Mouse (Mus musculus): ENCODE data around the gene Shld2.

DNA sequence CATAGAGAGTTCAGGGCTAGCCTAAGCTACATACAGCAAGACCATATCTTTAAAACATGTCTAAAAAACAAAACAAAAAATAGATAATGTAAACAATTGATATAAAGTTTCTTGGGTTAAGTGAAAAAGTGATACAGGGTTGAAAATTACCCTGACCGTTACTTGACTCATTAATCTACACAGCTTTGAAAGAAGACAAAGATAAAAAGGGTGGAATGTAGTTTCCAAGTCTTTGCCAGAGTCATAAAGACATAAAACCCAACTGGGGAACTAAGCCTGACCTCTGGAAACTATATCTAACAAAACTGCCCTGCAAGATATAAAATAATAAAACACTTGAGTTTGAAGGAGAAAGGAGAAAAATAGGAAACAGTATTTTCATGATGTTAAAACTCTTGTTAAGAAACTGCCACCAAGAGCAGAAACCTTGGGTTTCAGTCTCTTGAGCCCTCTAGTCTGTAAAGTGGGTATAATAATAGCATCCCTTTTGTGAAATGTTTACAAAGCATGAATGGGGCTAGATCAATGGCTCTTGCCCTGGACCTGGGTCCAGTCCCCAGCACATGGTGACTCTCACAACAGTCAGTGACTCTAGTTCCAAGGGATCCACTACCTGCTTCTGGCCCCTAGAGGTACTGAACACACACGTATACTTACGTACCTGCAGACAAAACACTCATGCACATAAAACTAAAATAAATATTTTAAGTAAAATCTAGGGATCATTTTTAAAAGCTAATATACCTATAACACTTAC is 20.9 kb downstream of the Shld2 start:
- no peak for TF ChIP-seq POLR2A (IDR thresholded peaks at IDR 0.05; ENCODE audit: insufficient read depth, low read length)
- no peak for TF ChIP-seq CTCF (IDR thresholded peaks at IDR 0.05; ENCODE audit: low read depth, low read length)
- no peak for TF ChIP-seq EP300 (IDR thresholded peaks at IDR 0.05; ENCODE audit: insufficient read depth, low read depth, low read length)

Measured in ES-Bruce4 (cell line).